Mouse (Mus musculus) T-helper 17 cell (primary cell): ENCODE results near the gene Stpg1.

ENCODE experiments used
- in situ Hi-C, 2 experiments: fragments of 300-600 bp; cut with MboI, MseI; formaldehyde crosslinking; loops; 1 replicate in 1 of 2; 2 replicates in 1 of 2; pipeline ENCODE4 v1.15.1; 2025; ENCODE audit warnings: high pct_unique_total_duplicates in 2 of 2

Gene Stpg1

DNA sequence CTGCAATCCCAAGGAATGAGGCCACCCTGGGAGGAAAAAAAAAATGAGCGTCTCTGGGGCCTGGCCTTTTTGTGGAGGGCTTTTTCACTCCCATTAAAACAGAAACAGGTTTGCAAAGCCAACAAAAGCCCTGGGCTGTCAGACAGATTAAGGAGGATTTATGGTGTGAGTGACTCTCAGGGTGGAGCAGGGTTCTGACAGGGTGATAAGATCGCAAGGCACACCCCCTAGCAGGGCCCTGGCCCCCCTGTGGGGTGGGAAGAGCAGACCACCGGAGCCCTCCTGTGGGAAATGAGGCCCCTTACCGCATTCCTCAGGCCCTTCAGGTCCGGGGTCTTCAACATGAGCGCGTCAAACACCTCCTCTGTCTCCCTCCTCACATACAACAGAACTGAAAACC lies 53.5 kb downstream of the Stpg1 start:
- in situ Hi-C loops, result no loop called here

DNA sequence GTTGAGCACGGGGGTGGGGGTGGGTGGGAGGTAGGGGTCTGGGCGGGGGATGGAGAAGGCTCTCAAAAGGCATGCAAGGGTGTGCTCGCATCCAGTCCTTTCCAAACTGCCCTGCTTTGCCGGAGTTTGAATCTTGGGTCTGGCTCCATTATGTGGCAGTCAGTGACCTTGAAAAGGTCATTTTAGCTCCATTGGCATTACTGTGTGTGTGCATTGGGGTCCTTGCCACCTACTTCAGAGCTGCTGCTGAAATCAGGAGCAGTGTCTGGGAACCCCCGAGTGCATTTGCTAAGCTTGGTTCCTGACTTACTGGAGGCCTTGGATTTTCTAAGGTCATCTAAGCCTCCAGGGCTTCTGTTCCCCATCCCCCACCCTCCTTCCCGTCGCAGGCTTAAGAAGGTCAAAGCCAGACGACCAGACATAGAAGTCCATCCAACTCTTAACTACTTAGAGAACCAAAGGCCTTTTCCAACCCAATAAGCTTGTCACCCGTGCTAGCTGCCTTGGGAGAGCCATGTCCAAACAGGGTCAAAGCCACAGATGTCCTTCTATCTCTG lies 54.0 kb downstream of the Stpg1 start:
- in situ Hi-C loops, result no loop called here

DNA sequence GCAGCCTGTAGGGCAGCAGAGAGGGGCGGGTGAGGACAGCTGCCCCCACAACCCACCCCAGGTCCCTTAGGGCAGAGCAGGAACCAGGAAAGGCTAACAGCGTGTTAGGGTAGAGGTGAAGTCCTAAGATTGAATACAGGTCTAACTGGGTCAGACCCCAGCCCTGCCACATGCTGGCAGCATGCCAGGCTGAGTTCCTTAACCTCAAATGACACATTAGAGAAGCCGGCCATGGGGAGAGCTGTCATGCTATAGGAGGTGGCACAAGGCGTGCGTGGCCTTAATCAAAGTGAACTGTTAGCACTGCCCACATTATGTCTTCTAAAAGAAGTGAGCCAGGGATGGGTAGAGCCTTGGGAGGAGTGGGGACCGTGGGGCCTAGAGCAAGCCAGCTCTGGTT lies 54.7 kb downstream of the Stpg1 start:
- in situ Hi-C loops, result no loop called here

DNA sequence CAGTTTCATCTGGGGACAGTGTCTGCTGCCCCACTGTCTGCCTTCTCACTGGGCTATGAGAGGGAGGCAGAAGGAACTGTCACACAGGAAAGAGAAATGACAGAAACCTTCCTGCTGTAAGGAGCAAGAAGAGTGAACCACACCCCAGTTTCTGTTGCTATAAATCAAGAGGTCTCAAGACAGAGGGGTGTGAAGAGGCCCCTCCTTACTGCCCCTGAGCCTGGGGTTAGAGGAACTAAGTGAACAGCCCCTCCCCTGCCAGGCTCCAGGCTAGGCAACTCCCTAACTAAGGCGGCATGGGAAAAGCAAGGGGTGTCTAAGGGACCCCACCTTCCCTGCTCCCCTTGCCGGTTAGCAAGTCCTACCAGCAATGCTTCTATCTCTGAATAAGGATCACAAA lies 69.2 kb downstream of the Stpg1 start:
- in situ Hi-C loops, result no loop called here

DNA sequence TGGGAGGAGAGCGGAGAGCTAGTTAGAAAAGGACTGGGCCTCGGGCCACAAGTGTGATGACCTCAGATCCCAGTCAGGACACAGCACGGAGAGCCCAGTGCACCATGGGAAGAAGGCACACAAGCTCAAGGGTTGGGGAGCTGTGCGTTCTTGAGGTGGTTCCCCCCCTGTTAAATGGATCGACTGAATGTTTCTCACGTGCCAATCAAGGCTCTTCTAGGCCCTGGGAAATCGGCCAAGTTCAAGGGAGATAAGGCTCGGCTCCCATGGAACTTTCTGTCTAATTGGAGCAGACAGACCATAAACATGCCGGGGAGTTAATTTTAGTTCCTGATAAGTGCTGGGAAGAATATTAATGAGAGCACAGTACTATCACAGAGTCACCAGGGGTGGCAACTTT lies 70.8 kb downstream of the Stpg1 start:
- in situ Hi-C loops, result no loop called here

DNA sequence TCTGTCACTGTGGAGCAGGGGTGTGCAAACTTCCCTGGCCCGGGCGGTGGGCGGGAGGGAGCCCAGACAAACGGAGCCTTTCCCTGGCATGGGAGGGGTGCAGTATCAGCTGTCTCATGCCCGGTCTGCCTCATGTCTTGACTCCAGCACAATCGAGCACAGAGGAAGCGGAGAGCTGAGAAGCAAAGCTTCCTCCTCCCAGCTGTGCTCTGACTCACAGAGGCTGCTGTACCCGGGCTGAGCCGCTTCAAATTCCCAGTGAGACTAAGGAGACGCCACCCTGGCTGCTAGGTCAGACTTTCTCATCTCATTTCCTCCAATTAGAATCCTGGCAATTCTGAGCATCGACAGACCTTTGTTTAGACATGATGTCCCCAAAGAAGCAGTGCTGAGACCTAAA lies 72.5 kb downstream of the Stpg1 start:
- in situ Hi-C loops, result no loop called here

DNA sequence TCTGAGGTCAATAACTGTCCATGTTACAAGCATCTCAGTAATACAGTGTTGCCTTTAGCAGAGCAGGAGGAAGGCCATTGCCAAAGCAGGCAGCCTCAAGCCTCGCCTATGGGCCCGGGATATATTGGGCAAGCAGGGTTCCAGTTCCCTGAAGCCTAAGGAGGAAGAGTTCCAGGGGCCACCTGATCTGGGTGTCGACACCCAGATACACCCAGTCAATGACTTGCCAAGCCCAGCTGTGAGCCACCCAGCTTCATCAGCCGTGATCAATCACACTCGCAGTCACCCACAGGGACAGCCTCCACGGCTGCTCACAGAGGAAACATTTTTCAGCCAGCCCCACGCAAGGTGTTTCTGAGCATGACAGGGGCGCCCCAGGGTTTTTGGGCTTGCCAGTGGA lies 72.9 kb downstream of the Stpg1 start:
- in situ Hi-C loops, result no loop called here

DNA sequence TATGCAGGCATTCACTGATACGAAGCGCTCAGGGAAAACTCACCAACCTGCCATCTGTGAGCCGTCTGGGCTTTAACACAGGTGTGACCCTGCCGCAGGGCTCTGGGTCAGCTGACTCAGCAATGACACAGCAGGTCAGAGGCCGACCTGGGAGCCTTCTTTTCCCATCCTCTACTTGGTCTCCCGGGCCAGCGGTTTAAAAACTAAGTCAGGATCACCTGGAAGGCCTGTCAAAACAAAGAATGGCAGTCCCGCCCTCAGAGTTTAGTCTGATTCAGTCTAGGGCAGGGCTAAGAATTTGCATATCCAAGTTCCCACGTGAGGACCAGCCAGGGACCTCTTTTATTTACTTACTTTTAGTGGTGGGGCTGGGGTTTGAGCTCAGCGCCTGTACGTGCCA lies 74.6 kb downstream of the Stpg1 start:
- in situ Hi-C loops, result no loop called here

DNA sequence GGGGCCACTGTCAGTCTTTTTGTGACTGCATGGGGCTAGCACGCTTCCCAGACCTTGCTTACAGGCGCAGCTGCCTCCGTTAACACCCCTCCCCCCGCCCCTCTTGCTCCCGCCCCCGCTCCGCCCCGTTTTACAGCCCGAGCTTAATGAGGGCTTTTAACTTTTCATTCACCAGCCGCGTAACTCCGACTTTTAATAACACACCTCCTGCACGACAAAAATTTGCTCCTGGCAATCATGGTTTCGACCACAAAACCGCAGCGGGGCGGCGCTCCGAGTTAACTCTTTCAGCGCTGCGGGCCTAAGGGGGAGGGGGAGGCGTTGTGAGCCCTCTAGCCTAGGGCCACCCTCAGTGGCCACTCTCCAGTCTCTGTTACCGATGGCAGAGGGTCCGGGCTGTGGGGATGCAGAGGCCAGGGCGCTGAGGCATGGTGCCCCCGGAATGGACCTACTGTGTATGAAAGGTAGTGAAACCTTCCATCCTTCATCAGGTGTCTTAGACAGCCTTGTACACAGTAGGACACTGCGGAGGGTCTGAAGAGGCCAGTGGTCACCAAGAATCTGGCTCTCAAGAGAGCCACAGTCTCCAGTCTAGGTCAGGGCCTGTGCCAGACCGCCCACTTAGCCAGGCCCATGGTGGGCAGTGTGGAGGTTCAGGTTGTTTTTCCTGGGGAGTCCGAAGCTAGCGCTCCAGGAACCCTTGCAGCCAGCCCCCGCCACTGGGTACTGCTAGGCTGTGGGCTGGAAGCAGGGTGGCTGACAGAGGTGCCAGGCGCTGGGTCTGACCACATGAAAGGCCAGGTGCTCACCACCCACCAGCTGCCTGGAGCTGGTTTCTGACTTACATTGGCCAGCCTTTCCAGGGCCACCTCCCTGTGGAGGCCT lies 75.8 kb downstream of the Stpg1 start:
- in situ Hi-C loops, result no loop called here

DNA sequence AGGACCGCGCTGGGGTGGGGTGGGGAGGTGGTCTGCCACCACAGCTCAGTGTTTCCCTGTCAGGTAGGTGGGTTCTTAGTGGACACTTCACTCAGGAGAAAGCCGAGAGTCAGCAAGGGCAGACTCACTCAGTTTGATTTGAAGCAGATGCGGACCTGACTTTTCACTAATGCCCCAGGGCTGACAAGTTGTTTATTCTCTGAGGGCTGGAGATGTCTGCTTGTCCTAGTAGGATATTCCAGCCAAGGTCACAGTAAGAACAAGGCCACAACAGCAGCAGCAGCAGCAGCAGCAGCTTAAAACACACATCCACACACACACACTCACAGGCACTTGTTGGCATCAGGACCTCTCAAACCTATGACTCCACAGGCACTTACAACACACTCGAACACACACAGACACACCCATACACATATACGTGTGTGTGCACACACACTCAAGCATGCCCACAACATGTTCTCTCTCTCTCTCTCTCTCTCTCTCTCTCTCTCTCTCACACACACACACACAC lies 76.5 kb downstream of the Stpg1 start:
- in situ Hi-C loops, result no loop called here

DNA sequence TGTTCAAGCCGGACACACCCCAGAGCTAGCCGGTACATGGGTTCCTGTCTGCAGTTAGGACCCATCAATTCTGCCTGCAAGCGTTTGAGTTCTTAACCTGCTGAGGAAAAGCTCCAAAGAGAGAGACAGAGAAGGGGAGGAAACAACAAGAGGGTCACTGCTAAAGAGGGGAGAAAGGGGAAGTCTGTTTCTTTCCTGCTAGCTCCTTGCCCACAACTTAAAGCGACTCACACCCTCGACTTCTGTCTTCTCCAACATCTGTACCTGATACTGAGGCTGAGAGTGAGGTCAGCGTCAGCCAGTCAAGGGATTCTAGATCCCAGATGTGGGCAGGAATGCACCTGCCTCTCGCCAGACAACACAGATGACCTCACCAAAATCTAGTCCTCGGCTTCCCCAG lies 77.7 kb downstream of the Stpg1 start:
- in situ Hi-C loops, result no loop called here

DNA sequence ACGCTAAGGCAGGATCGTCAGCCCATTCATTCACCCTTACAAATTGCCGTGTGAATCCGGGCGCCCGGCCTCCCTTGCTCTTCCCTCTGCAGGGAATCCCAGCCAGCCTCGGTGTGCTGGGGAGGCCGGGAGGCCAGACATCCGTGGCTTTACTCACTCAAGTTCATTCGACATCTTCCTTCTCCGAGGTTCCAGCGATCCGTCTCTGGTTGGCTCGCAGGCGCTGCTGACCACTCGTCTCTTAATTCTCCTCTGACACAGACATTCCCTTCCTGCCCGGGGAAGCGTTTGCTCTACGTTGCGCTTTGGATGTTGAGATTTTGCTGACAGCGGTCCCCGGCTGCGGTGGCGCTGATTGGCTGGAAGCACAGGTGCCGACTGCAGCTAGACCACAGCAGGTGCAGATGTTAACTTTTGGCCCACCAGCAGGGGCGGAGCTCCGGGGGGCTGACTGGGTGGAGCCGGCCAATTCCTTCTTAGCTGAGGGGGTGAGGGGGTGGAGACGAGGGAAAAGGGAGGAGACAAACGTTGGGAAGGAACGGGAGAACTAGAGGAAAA lies 78.7 kb downstream of the Stpg1 start, which contains the start of gene Grhl3:
Gene Grhl3 (minus strand): TSS at position 380 of the 558 bp plus-strand sequence.
- in situ Hi-C loops, result no loop called here

DNA sequence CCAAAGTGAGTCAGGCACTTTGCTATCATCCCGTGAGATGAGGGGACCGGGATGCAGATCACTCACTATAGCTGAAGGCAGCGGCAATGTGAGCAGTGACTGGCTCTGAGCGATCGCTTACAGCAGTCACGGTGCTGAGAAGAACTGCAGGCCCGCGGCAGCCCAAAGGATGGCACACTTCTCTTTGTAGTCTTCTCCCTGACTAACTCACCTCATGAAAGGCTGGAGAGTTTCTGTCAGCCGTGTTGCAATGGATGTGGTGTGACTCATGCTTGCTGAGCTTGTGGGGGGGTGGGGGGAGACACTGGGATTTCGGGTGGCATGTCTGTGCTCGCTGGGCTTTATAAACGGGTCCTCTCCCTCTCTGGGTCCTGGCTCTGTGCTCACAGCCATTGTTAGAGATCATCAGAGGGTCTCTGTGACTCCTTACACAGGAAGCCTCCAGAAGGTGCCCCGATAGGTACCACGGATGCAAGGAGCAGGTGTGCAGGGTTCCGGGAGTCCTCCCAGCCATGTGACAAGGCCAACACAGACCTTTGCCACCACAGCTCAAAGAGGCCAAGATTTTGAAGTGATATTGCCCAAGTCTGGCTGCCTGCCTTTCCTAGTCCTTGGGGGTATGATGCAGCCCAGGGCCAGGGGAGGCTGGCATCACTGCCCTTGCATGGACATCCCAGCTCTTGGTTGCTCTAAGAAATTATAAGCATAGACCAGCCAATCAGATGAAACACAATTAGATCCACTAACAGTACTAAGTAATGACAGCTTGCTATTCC lies 81.0 kb downstream of the Stpg1 start:
- in situ Hi-C loops, result no loop called here

DNA sequence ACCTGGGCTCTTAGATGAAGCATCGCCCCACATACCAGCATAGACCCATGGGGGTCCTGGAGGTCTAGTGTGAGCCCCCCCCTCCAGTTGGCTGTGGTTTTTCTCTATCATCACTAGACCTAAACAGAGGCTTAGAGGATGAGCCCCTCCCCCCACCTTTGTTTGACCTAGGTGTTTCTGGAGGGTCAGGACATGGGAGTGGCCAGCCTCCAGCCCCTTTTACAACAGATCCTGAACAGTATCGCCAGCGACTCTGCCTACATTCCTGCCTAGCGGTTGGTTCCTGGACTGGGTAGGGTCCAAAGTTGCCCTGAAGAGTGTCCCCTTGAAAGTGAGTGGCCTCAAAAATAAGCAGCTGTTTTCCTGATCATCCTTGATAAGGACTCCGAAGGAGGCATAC lies 83.9 kb downstream of the Stpg1 start:
- in situ Hi-C loops, result no loop called here

DNA sequence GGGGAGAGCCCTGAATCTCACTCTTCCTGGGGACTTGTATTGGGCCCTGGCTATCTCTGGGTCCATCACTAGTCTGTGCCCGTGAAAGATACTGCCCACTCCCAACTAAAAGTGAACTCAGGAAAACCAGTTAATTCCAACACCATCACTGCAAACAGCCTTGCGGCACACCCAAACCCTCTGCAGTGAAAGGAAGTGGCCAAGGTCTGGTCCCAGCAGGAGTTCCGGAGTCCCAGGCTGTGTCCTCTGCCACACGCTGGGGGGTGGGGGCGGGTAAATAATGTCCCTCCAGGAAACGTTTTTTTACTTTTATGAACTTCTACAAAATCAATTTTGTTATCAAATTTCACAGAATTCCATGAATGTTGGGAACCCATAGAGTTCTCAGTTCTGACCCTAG lies 85.1 kb downstream of the Stpg1 start:
- in situ Hi-C loops, result no loop called here

DNA sequence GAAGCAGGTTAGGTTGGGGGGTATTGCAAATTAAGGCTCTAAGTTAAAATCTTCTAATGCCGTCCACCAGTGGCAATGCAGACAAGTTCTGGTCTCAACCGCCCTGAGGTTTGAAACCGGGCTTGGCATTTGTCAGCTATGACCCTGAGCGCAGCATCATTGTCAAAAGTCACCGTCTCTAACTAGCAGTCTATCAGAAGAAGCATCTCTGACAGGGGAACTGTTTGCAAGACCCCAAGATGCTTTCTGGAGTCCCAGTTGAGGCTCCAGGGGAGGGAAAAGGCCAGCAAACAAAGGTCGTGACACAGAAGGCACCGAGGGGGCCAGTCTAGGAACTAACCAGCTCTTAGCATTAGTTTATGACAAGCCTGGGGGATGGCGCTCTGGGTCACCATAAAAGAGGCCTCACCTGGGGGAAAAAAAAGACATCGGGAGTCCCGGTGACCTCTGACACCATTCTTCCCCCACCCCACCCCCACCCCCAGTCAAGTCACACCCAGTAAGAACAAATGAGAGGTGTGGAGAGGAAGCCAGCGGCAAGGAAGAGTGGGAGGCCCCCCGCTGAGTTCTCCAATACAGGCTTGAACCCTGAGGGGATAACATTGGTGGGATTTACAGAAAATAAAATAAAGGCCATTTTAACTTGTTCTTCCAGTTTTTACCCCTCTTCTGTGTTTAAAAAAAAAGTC lies 86.8 kb downstream of the Stpg1 start:
- in situ Hi-C loops, result no loop called here

DNA sequence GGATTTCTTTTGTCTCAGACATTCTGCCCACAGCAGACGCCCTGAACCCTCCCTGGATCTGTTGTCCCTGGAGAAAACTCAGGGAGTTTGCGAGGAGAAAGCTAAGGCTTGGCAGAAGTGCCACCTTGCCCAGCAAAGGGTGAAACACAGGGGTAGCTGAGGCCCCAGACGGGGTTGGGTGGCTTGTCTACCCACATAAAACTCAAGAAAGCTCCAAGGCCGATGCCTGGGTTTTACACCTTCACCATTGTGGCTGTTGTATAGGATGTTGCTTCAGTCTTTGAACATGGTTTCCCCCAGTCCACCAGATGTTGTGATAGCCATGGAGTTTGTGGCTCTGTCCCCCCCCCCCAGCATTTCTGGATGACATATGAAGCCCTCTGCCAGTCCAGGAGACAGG lies 90.2 kb downstream of the Stpg1 start:
- in situ Hi-C loops, result no loop called here
